Mouse (Mus musculus) lung, embryonic 15.5 days (tissue): ENCODE data around the gene Ganab. TPM values are rescaled to one million over a fixed set of nuclear protein-coding genes. Genes with fewer than 3 reads are reported as not detected.

Experiments
- ATAC-seq: fragments of 200-750 bp; cut with Nextera tagmentation; 2 replicates; pipeline ENCODE4 v1.8.0; 2017; ENCODE audit warnings: moderate number of reproducible peaks, borderline replicate concordance; ENCODE audit not compliant: low FRiP score, low TSS enrichment; ENCODE audit errors: extremely low read depth
- H3K27ac ChIP-seq: fragments of 300-500 bp; sonication (generic); 2 replicates; pipeline ENCODE4 v1.5.1; 2015; ENCODE audit warnings: moderate library complexity, mild to moderate bottlenecking, inconsistent platforms
- H3K27me3 ChIP-seq: fragments of 300-500 bp; sonication (generic); 2 replicates; pipeline ENCODE4 v1.6.1; 2015; ENCODE audit warnings: inconsistent platforms
- H3K36me3 ChIP-seq: fragments of 300-500 bp; sonication (generic); 2 replicates; pipeline ENCODE4 v1.6.1; 2015; ENCODE audit warnings: inconsistent platforms
- H3K4me1 ChIP-seq: fragments of 300-500 bp; sonication (generic); 2 replicates; pipeline ENCODE4 v1.6.1; 2015; ENCODE audit warnings: inconsistent platforms
- H3K4me2 ChIP-seq: fragments of 300-500 bp; sonication (generic); 2 replicates; pipeline ENCODE4 v1.6.1; 2015; ENCODE audit warnings: inconsistent platforms, mild to moderate bottlenecking, moderate library complexity
- H3K4me3 ChIP-seq: fragments of 300-500 bp; sonication (generic); 2 replicates; pipeline ENCODE4 v1.5.1; 2015; ENCODE audit warnings: mild to moderate bottlenecking, inconsistent platforms
- H3K9ac ChIP-seq: fragments of 300-500 bp; sonication (generic); 2 replicates; pipeline ENCODE4 v1.6.1; 2015; ENCODE audit warnings: inconsistent platforms
- H3K9me3 ChIP-seq: fragments of 300-500 bp; sonication (generic); 2 replicates; pipeline ENCODE4 v1.6.1; 2016; ENCODE audit warnings: inconsistent platforms
- WGBS: fragments of 180-500 bp; shearing (Covaris S2); methylation state at CpG from one replicate; pipeline ENCODE4 v1.1.7; 2015; 5-methylcytosine and 5-hydroxymethylcytosine counted together
- microRNA-seq: library from miRNA; unstranded; fragments of <30 nt; microRNA quantifications from one replicate; pipeline ENCODE4, GENCODE M21; 2016
- polyA plus RNA-seq: library from polyadenylated mRNA; unstranded; fragments of >200 nt; fragmentation: Nextera tagmentation; extraction: Ambion mirVana; gene quantifications from 2 replicates; pipeline ENCODE4 v1.2.1, GENCODE M21; 2015

Ganab gene
- polyA plus RNA-seq, 1 experiment from 2014 or later: 122 TPM

DNA sequence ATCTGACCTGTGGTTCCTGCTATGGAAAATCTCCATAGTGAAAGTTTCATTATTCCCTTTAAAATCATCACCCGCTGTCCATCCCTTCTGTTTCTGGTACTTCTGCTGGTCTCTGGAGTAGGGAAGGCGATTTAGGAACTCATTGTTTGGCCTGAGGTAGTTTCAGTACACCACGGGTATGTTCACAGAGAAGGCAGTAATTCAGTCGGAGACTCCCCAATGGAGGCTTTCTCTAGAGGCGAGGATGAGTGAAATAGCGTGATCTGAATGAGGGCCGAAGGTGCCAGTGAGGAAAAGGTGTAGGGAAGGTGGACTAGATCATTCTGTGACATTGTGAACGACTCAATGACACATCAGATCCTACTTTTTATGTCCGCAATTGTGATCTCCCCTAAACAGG, 56.3 kb downstream of the Ganab start:
- WGBS: 10% methylated on average over 9 of the region's 9 CpGs
- peak overlapping the region; percentile 63 for H3K4me3 ChIP-seq
- H3K4me2 ChIP-seq: peak overlapping the region; percentile 64
- H3K9ac ChIP-seq: peak overlapping the region; percentile 57
- peaks cover 58% of the 10 kb centered on the region for H3K36me3 ChIP-seq
- H3K27me3 ChIP-seq: no peaks in the 10 kb centered on the region
- H3K27ac ChIP-seq: peak overlapping the region; percentile 66
- H3K4me1 ChIP-seq: peaks cover 19% of the 10 kb centered on the region
- no peak for ATAC-seq
- no peaks in the 10 kb centered on the region for H3K9me3 ChIP-seq

DNA sequence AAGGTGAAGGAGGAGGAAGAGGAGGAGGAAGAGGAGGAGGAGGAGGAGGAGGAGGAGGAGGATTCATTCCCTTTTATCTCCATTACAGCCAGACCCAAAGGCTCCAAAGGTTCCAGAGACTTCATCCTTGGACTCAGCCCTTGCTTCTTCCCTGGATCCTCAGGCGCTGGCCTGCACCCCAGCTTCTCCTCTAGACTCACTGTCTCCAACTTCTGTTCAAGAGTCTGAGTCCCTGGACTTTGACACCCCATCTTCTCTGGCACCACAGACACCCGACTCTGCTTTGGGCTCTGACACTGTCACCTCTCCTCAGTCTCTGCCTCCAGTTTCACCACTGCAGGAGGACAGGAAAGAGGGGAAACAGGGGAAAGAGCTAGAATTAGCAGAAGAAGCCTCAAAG, 64.4 kb downstream of the Ganab start:
- peaks cover 10% of the 10 kb centered on the region for H3K4me1 ChIP-seq

DNA sequence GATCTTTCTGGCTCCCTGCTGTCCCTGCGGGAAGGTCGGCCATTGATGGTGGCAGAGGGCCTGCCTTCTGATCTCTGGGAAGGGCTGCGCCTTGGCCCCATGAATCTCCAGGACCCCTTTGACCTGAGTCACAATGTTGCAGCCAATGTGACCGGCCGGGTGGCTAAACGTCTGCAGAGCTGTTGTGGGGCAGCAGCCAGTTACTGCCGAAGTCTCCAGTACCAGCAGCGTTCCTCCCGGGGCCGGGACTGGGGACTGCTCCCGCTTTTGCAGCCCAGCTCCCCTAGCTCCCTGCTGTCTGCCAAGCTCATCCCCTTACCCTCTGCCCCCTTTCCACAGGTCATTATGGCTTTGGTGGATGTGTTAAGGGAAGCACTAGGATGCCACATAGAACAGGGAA, 67.2 kb downstream of the Ganab start:
- no peak overlapping the region for H3K27ac ChIP-seq
- no peak overlapping the region for H3K9ac ChIP-seq
- H3K27me3 ChIP-seq: no peaks in the 10 kb centered on the region
- no peak overlapping the region for H3K4me2 ChIP-seq
- H3K4me3 ChIP-seq: no peak overlapping the region
- H3K4me1 ChIP-seq: peaks cover 19% of the 10 kb centered on the region
- WGBS: 86% methylated on average over 11 of the region's 11 CpGs
- no peak for ATAC-seq
- H3K36me3 ChIP-seq: peaks cover 66% of the 10 kb centered on the region
- H3K9me3 ChIP-seq: no peaks in the 10 kb centered on the region

More for the DNA sequence above, 64.4 kb downstream of the Ganab start:
- H3K36me3 ChIP-seq: peaks cover 74% of the 10 kb centered on the region
- no peak overlapping the region for H3K9ac ChIP-seq
- H3K27ac ChIP-seq: no peak overlapping the region
- H3K9me3 ChIP-seq: no peaks in the 10 kb centered on the region
- ATAC-seq: no peak
- no peaks in the 10 kb centered on the region for H3K27me3 ChIP-seq
- no peak overlapping the region for H3K4me3 ChIP-seq
- WGBS: 79% methylated on average over 2 of the region's 2 CpGs
- H3K4me2 ChIP-seq: no peak overlapping the region

- peak overlapping the region; percentile 55 for H3K4me2 ChIP-seq
- H3K9ac ChIP-seq: peak overlapping the region; percentile 61
- H3K27me3 ChIP-seq: no peaks in the 10 kb centered on the region
- H3K27ac ChIP-seq: peak overlapping the region; percentile 94
- peaks cover 19% of the 10 kb centered on the region for H3K4me1 ChIP-seq
- no peak for ATAC-seq
- peak overlapping the region; percentile 82 for H3K4me3 ChIP-seq
- WGBS: 65% methylated on average over 8 of the region's 8 CpGs
- H3K9me3 ChIP-seq: no peaks in the 10 kb centered on the region
- H3K36me3 ChIP-seq: peaks cover 66% of the 10 kb centered on the region
Measured at GRCm38 (mm10) chr19:8965771-8966170, 67.9 kb downstream of the Ganab start.

- H3K27me3 ChIP-seq: no peaks in the 10 kb centered on the region
- H3K4me2 ChIP-seq: peak overlapping the region; percentile 55
- peak overlapping the region; percentile 94 for H3K27ac ChIP-seq
- H3K9me3 ChIP-seq: no peaks in the 10 kb centered on the region
- ATAC-seq: no peak
- H3K4me3 ChIP-seq: peak overlapping the region; percentile 82
- peak overlapping the region; percentile 61 for H3K9ac ChIP-seq
- WGBS: 33% methylated on average over 5 of the region's 5 CpGs
- H3K4me1 ChIP-seq: peaks cover 19% of the 10 kb centered on the region
- peaks cover 66% of the 10 kb centered on the region for H3K36me3 ChIP-seq
Measured at GRCm38 (mm10) chr19:8966198-8966589, 68.3 kb downstream of the Ganab start.

Small RNAs within 50 kb of the gene (microRNA-seq; reads per million reads assigned to microRNA genes)
- gene Mir5136: 0.93 reads per million

Other genes starting within 250 kb of the Ganab start
- gene Chrm1, start 234.3 kb upstream of the Ganab start, polyA plus RNA-seq: 0.08 and 0.14 TPM in 2 replicates
- 87.1 and 89.7 TPM in 2 replicates for gene Slc3a2, start 174.7 kb upstream of the Ganab start, polyA plus RNA-seq
- gene Wdr74, start 162.2 kb upstream of the Ganab start, polyA plus RNA-seq: 85.6 and 86.3 TPM in 2 replicates
- gene 1700092M07Rik, start 157.4 kb upstream of the Ganab start, polyA plus RNA-seq: 2.0 and 2.1 TPM in 2 replicates
- 142 and 153 TPM in 2 replicates for gene Stx5a, start 156.7 kb upstream of the Ganab start, polyA plus RNA-seq
- gene Nxf1, start 141.0 kb upstream of the Ganab start, polyA plus RNA-seq: 184 and 198 TPM in 2 replicates
- gene Tmem223, start 127.1 kb upstream of the Ganab start, polyA plus RNA-seq: 181 and 197 TPM in 2 replicates
- gene Tmem179b, start 123.6 kb upstream of the Ganab start, polyA plus RNA-seq: 77.2 and 81.3 TPM in 2 replicates
- 30.5 and 31.5 TPM in 2 replicates for gene Taf6l, start 111.7 kb upstream of the Ganab start, polyA plus RNA-seq
- 147 and 159 TPM in 2 replicates for gene Polr2g, start 99.5 kb upstream of the Ganab start, polyA plus RNA-seq
- gene Zbtb3, start 95.5 kb upstream of the Ganab start, polyA plus RNA-seq: 5.7 and 6.4 TPM in 2 replicates
- gene Ttc9c, start 78.7 kb upstream of the Ganab start, polyA plus RNA-seq: 54.8 and 57.2 TPM in 2 replicates
- gene Hnrnpul2, start 78.1 kb upstream of the Ganab start, polyA plus RNA-seq: 5.7 and 5.8 TPM in 2 replicates
- gene AC129217.1, start 68.3 kb upstream of the Ganab start, polyA plus RNA-seq: not detected in 2 replicates
- gene Bscl2, start 60.6 kb upstream of the Ganab start, polyA plus RNA-seq: 48.3 and 52.3 TPM in 2 replicates
- 1.6 and 2.5 TPM in 2 replicates for gene Gng3, start 58.9 kb upstream of the Ganab start, polyA plus RNA-seq
- 1.1 TPM in 2 replicates for gene Lrrn4cl, start 47.3 kb upstream of the Ganab start, polyA plus RNA-seq
- gene Ubxn1, start 26.6 kb upstream of the Ganab start, polyA plus RNA-seq: 153 and 158 TPM in 2 replicates
- 58.5 and 60.2 TPM in 2 replicates for gene Uqcc3, start 17.1 kb upstream of the Ganab start, polyA plus RNA-seq
- 70.5 and 72.7 TPM in 2 replicates for gene Lbhd1, start 14.3 kb upstream of the Ganab start, polyA plus RNA-seq
- not detected in 2 replicates for gene Gm49403, start 14.1 kb upstream of the Ganab start, polyA plus RNA-seq
- gene 1810009A15Rik, start 9.2 kb upstream of the Ganab start, polyA plus RNA-seq: 81.5 and 93.7 TPM in 2 replicates
- not detected in 2 replicates for gene Gm49416, start 9.1 kb upstream of the Ganab start, polyA plus RNA-seq
- 45.8 and 50.1 TPM in 2 replicates for gene Ints5, start 5.1 kb upstream of the Ganab start, polyA plus RNA-seq
- 43.1 and 46.1 TPM in 2 replicates for gene B3gat3, start 22.3 kb downstream of the Ganab start, polyA plus RNA-seq
- gene Rom1, start 31.3 kb downstream of the Ganab start, polyA plus RNA-seq: 2.7 and 2.8 TPM in 2 replicates
- gene Eml3, start 31.5 kb downstream of the Ganab start, polyA plus RNA-seq: 30.8 and 35.6 TPM in 2 replicates
- gene Mta2, start 43.8 kb downstream of the Ganab start, polyA plus RNA-seq: 165 and 173 TPM in 2 replicates
- 28.4 and 29.7 TPM in 2 replicates for gene Tut1, start 55.8 kb downstream of the Ganab start, polyA plus RNA-seq
- gene Eef1g, start 69.0 kb downstream of the Ganab start, polyA plus RNA-seq: 420 and 427 TPM in 2 replicates
- gene Ahnak, start 91.2 kb downstream of the Ganab start, polyA plus RNA-seq: 24.7 and 25.6 TPM in 2 replicates
- gene Scgb1a1, start 189.9 kb downstream of the Ganab start, polyA plus RNA-seq: 5.1 and 8.7 TPM in 2 replicates
- 14.1 and 18.1 TPM in 2 replicates for gene Asrgl1, start 237.6 kb downstream of the Ganab start, polyA plus RNA-seq